Mouse (Mus musculus) urinary bladder, adult 18-20 months (tissue): ENCODE measurements around the gene Morn3.
"Not testable (repeated sequence)": the region's sequence is repeated elsewhere in the genome, so short reads cannot be mapped to it uniquely, and the experiment has no call there.

Experiments used
- DNase-seq, 2 experiments: peaks; one replicate each; pipeline ENCODE4 v3.0.0; 2022; ENCODE audit warnings: low spot score in 2 of 2, mixed read lengths in 2 of 2

The Morn3 gene

DNA sequence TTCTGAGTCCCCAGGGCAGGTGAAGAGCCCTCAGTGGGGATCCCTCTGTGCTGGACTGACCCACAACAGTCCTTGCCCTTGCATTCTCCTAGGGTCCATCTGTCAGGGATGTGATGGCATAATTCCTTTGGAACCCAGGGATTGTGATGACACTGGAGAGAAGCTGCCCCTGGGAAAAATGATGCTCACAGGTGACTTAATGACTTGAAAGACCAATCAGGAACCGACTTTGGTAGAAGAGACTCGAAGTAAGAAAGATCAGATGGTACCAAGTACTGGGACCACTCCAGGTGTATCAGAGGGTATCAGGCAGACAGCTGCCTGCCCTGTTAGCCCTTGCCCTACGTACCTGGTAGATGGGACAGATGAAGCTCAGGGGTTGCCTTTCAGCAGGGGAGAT lies at the start of gene Morn3:
TSS of gene Morn3 (minus strand) at position 101 of the 400 bp plus-strand sequence.
- DNase-seq = no peak

DNA sequence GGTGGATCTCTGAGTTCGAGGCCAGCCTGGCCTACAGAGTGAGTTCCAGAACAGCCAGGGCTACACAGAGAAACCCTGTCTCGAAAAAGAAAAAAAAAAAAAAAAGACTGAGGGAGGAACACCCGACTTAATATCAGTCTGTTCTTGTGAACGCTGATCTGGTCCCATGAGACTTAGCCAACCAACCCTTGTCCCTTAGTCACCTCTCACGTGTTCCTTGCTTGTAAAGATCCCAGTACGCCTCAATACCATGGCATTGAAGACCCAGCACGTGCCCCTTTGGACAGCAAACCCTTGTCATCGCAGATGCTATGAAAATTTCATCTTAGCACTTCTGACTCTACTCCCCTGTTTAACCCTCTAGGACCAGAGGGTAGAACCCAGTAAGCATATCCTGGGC lies 49.5 kb upstream of the Morn3 start:
- DNase-seq = no peak

DNA sequence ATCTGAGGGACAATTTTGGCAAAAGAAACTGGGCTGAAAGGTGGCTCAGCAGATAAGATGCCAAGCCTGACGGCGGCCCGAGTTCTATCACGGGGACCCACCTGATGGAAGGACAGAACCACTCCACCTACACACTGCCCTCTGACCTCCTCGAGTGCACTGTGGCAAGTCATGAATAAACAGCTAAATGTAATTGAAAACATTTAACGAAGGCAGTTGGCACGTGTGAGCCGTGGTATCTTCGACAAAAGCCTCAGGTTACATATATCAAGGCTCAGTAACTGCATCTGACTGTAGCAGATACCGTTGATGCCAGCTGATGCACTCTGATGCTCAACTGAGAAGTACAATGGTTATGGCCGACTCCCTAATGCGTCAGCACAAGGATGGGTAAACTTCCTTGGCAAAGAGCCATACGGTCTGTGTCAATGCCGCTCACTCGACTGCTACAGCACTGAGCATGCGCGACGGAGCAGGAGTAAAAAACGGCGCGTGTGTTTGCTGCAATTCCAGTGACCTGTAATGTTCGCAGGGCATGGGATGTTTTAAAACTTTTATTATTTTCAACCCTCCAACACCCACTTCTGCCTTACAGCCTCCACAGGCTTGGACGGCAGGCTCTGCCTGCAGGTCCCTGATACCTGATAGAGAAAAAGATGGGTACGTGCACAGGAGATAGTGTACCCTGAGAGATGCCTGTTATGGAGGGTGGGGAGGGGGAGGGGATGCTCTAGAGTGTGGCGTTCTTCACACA lies 47.6 kb upstream of the Morn3 start:
- DNase-seq = no peak

DNA sequence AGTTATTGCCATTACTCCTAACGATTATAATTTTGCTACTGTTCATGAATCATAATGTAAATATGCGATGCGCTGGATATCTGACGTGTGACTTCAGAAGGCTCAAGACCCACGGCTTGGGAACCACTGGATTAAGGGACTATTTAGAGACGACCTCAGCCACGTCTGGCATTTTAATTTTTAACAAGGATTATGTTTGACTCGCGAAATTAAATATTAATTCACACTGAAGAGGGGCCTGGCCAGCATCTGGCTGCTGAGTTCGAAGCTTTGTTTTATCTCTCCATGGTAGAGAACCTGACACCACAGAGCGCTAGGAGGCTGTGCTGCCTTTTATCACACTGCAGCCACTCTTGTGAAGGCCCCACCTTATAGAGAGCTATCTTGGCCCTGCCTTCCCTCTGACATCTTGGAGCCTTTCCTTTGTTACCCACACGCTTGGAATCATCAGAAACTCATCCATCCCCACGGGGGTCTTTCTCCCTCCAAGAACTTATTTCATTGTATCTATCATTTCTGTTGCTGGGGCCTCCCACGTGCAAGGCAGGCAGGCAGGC lies 46.3 kb upstream of the Morn3 start:
- DNase-seq = no peak

DNA sequence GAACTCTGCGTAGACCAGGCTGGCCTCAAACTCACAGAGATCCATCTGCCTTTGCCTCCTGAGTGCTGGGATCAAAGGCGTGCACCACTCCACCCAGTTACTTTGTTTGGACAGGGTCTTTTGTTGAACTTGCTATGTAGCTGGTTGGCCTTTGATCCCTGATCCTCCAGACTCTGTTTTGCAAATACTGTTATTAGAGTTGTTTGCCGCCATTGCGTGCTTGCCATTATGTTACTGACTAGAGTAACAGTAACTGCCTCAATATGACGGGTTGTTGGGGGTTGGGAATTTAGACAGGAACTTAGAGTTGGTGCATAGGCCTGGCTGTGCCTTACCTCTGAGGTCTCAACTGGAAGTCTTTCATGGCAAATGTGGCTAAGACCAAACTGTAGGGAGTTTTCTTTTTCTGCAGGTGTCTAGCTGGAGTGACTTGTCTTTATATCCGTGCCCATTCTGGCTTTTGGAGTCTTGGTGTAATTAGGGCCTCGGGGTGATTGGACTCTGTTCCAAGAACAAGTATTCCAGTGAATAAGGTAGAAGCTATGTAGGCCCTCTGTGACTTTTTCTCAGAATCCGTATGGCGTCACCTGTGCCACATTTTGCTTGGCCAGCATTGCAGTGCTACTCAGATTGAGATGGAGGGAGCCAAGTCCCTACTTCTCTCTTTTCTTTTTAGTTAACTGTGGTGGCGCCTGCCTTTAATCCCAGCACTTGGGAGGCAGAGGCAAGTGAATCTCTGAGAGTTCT lies 43.9 kb upstream of the Morn3 start:
- no peak for DNase-seq

DNA sequence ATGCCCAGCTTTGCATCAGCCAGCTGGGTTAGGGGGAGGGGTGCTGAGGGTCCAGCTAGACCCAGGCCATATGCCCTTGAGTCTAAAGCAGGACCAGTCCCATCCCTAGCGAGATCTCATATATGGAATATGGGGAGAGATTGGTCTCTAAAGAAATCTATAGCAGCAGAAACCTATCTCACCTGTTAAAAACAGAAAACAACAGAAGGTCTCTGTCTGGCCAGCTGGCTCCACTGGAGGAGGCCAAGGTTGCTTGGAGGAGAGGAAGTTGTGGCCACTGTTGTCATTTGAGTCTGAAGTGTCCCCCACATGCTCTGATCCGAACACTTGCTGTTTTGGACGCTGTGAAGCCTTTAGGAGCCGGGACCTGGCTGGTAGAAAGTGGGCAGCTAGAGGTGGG lies 42.0 kb upstream of the Morn3 start:
- no peak for DNase-seq

DNA sequence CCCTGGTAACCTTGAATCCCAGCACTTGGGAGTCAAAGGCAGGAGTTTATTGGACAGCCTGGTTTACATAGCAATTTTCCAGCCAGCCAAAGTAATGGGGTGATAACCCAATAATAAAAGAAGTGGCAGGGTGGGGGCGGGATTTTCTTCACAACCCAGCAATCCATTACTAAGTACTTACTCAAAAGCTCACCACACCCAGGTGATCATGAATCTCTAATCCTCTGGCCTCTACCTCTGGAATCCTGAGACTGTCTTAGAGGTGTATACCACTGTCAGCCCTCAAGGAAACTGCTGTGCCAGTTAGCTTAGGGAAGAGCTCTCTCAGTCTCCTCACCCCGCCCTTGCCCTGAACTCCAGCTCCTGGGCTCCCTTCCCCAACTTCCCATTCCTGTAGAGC lies 39.7 kb upstream of the Morn3 start:
- no peak for DNase-seq

DNA sequence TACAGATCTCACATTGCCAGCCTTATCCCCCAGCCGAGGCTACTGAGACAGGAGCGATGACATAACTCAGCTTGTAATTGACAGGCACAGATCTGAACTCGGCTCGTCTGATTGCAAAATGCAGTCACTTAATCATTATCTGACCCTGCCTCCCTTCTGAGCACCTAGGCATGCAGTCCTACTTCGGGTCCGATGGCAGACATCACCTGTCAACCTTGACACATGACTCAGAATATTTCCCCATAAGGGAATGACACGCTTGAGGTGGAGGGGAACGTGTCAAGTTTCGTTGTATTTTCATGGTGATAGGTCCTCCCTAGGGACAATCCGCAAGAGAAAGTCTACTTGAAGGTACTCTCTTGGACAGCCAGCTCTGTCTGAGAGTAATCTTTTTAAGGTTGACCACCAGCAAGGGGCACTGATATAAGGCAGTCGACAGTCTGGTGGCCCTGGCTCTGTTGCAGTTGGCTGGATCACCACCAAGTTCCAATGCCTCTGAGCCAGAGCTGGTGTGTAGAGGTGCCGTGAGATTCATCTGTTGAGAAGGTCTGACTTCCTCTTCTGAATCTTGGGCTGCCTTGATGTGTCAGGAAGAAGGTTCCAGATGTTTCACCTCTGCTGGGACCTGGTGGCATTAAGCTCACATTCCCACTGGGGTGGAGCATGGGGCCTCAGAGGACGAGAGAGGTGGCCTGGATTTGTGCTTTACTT lies 36.7 kb upstream of the Morn3 start:
- DNase-seq = no peak

DNA sequence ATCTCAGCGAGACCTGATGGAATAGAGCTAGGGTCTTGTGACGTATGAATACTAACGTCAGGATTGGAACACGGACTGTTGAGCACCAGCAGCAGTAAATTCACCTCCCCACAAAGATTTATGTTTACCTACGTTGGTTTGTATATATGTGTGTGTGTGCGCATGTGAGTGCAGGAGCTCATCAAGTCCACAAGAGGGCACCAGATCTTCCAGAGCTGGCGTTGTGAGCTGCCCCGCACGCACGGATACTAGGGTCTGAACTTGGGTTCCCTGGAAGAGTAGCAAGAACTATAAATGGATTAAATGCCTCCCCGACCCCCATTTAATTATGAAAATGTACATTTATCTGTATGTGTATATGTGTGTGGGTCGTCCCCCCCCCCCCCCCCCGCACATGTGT lies 33.7 kb upstream of the Morn3 start:
- no peak for DNase-seq

DNA sequence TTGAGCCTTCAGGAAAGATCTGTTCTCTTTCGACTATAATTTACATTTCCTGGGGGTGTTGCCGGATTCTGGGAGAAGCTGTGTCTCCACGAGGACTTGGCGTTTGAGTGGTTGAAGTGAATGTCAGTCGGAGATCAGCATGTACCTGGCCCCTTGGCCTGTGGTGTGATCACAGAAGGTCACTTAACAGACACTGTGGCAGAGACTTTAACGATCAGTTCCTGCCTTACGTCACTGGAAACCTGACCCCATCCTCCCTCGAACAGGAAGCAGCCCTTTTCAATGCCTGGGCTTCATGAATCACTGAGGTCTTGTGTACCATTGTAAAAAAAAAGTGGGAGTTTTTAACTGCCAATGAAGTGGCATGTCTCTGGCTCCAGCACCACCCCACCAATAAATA lies 33.2 kb upstream of the Morn3 start:
- no peak for DNase-seq

DNA sequence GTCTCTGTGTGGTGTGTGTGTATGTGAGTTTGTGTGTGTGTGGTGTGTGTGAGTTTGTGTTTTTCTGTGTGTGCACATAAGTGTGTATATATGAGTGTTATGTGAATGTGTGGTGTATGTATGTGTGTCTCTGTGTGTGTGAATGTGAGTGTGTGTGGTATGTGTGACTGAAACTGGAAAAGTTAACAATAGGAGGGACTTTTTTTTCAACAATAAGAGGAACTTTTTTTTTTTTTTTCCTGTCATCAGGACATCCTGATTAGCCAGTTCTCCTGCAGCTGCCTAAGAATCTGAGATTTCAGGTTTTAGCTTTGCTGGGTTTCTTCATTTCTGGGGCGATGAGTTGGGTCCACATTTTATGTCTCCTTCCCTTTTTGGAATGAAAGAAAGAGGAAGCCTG lies 32.8 kb upstream of the Morn3 start:
- no peak for DNase-seq

DNA sequence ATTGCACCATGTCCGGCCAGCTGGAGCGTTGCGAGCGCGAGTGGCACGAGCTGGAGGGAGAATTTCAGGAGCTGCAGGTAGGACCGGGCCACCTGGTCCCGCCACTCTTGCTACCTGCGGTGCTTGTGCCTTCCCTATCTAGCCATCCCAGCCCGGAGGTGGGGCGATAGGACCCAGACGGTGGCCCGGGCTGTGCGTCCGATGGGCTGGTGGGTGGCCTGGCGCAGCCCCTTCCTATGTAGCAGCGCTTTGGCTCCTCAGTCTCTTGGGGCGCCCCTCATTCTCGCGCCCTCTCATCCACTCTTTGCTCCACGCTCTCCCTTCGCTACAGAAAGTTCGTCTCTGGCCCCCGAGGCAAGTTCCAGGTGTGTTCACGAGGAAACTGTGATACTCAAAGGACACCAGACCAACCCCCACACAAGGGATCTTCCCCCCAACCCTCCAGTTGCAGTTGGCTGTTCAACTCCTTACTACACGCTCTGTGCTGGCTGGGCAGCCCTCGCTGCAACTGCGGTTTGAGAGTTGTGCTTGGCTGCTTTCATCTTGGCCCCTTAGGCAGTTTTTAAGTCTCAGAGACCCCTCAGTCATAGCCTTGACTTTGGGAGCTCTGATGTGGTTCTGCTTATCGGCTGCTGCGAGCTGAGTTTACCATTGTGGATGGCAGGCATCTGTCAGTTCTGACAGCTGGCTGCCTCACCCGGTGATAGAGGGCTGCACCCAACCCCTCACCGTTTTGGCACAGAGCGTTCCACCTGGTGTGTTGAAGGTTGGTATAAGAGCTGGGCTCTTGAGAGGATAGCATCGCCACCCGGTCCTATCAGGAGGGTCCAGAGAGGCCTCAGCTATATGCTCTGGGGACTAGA lies 29.8 kb upstream of the Morn3 start:
- DNase-seq = no peak

DNA sequence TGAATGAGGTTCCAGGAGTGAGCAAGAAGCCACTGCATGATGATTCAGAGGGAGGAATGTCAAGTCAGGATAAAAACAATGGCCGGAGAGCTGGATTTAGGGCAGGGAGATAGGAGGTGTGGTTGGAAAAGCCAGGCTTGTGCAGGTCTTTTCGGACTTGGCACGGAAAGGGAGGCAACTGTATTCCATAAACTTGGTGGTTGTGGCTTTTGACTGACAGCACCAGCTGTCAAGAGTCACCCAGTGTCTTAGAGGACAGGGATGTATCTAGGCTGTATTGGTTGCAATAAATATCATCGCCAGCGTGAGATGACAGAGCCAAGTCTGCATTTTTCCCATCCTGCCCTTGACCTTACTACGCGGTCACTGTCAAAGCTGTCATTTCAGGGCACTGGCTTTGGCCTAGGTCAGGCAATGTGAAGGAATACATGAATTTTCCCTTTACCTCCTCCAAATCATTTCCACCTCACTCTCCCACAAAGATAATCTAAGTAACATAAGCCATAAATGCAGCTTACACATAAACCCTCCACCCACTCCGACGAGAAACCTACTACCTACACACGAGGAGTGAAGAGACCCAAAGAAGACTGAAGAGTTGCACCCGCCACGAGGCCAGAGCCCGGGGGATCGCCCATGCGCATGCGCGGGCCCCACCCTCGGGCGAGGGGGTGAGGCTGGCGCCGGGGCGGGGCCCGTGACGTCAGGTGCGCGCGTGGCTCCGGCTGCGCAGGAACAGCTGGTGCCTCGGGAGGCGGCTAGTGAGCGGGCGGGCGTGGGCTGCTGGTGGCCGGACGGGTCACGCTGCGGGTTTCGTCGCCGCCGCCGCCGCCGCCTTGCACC lies 29.0 kb upstream of the Morn3 start:
- peak; percentile 79 to 93 for DNase-seq

DNA sequence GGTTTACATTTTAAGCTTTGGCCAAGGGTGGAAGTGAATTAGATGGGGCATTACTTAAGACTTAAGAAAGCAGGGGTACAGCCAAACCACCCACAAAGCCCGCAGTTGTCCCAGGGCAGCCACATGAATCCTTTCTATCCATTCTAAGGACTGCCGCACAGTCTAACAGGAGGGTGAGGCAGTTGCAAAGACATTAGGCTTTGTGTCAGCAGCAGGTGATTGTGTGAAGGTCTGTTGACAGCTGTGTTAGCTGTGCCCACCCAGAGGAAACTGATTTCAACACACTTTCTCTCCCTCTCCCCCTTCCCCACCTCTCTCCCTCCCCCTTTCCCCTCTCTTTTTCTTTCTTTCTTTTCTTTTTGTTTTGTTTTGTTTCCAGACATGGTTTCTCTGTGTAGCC lies 21.9 kb upstream of the Morn3 start:
- DNase-seq = no peak

DNA sequence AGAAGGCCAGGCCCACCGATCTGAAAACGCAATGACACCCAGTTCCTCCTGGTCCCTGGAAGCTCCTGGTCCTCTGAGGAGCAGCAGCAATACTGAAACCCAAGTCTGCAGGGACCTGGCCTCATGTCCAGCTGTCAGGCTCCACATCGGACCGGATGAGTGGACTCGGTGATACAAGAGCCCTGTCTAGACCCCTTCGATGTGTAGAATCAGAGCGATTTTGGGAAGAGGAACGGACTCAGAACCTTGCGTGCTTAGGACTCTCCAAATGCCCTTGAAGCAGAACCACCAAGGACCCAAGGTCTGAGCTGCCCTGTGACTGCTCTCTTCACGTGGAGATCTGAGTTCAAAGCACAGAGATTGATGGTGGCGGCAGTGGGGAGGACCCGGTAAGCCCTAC lies 21.3 kb upstream of the Morn3 start, which contains the start of gene Tmem120b:
TSS of gene Tmem120b (plus strand) at position 301 of the 400 bp plus-strand sequence.
- no peak for DNase-seq

DNA sequence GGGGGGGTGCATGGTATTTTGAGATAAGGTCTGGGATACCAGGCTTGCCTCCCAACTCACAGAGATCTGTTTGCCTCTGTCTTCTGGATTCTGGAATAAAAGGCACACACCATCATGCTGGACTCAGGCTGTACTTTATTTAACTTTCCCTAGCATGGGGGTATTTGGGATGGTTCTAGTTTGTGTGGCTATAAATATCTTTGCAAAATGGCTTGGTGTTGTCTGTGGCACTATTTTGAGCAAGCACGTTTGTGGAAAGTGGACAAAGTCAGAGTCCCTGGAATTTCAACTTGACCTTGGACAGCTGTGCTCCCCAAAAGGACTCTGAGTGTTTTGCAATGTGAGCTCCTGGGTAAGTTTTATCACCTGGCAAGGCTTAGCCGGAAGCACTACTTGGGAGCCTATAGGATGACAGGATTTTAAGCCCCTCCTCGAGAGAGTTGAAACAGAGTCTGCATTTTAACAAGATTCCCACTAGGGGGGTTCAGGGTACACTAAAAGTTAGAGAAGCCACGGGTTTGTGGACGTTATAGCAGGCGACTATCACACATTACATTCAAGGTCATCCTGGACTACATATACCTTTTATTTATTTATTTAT lies 20.7 kb upstream of the Morn3 start:
- DNase-seq = no peak

DNA sequence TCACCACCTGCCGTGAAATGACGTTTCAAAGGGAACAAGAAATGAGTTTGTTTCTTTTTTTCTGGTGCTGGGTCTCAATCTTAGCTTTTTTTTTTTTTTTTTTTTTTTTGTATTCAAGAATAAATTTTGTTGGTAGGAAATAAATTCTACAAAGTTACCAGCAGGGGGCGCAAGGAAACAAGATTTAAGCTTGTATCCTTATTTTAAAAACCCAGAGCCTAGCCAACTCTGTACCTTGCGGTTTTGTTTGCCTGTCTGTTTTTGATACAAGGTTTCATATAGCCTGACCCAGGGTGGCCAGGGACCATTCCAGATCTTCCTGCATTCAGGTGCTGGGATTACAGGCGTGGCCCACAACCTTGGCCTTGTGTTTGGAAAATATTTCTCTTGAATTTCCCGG lies 17.4 kb upstream of the Morn3 start:
- no peak for DNase-seq

DNA sequence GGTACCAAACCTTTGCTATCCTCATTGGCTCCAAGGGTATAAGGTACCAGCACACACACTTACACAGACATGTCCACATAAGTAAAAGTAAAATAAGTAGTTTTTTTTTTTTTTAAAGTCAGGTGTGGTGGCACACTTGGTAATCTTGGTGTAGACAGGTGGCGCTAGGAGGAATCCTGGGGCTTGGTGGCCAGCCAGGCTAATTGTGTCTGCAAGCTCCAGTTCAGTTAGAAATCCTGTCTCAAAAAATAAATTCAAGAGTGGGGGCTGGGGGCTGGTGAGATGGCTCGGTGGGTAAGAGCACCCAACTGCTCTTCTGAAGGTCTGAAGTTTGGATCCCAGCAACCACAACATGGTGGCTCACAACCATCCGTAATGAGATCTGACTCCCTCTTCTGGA lies 16.3 kb upstream of the Morn3 start:
- DNase-seq = no peak

DNA sequence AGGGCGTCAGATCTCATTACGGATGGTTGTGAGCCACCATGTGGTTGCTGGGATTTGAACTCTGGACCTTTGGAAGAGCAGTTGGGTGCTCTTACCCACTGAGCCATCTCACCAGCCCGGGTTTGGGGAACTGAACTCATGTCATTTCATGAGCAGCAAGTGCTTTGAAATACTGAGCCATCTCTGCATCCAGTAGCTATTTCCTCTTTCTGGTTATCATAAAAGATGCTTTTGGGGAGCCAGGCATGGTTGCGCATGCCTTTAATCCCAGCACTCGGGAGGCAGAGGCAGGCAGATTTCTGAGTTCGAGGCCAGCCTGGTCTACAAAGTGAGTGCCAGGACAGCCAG lies 14.6 kb upstream of the Morn3 start:
- DNase-seq = not testable (repeated sequence)

DNA sequence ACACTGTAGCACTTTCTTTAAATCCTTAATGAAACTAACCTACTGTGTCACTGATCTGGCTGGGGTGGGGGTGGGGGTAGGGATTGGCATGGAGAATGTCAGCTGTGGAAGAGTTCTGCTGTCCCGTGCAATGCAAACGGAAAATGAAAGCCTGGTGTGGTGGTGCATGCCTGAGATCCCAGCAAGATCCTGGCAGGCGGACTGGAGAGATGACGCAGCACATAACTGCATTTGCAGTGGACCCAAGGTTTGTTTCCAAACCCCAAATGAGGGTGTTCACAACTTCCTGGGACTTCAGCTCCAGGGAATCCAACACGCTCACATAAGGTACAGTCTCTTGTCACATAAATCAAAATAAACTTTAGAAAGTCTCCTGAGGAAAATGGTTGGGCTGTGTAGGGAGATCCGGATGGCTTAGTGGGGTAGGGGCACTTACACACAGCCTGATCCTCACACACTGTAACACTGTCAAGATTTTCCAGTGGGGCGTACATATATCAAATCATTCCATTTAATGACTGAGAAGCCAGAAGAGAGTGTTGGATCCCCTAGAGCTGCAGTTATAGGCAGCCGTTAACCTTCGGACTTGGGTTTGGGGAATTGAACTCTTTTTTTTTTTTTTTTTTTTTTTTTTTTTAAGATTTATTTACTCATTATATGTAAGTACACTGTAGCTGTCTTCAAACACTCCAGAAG lies 14.0 kb upstream of the Morn3 start:
- no peak for DNase-seq
